Mouse (Mus musculus) bone marrow, adult 2 months (tissue): ENCODE results near the gene Adora2b. TPM values are rescaled to one million over a fixed set of nuclear protein-coding genes. Genes with fewer than 3 reads are reported as not detected.
A peak's percentile ranks its signal among the peaks of the same experiment; 100 is the strongest.

ENCODE experiments used
- H3K27ac ChIP-seq: fragments of 200-500 bp; 2 replicates; pipeline ENCODE4 v1.5.1; 2012; ENCODE audit warnings: low read depth, mild to moderate bottlenecking, control low read depth, inconsistent platforms, low read length; ENCODE audit not compliant: control insufficient read depth, poor library complexity, insufficient read depth
- H3K4me1 ChIP-seq: fragments of 200-500 bp; 2 replicates; pipeline ENCODE4 v1.6.1; 2011; ENCODE audit warnings: low read length; ENCODE audit not compliant: control insufficient read depth, insufficient read depth
- H3K4me3 ChIP-seq: fragments of 200-500 bp; replicated peaks from 2 replicates; pipeline ENCODE3; 2011; ENCODE audit warnings: mild to moderate bottlenecking, low read depth, low read length, control low read depth; ENCODE audit not compliant: control insufficient read depth
- CTCF ChIP-seq: fragments of 200-500 bp; IDR thresholded peaks from 2 replicates; pipeline ENCODE4 v1.5.1; 2011; ENCODE audit warnings: low read length, control low read depth; ENCODE audit not compliant: control insufficient read depth, insufficient read depth
- POLR2A ChIP-seq: fragments of 200-500 bp; IDR thresholded peaks from 2 replicates; pipeline ENCODE4 v1.6.1; 2011; ENCODE audit warnings: low read depth, mild to moderate bottlenecking, control low read depth, low read length, borderline replicate concordance; ENCODE audit not compliant: control insufficient read depth
- WGBS: fragments of 180-500 bp; shearing (Covaris S2); methylation state at CpG from one replicate; pipeline ENCODE4 v1.1.7; 2018; 5-methylcytosine and 5-hydroxymethylcytosine counted together
- polyA plus RNA-seq: library from polyadenylated mRNA; stranded (reverse); fragments of >200 nt; gene quantifications from 2 replicates; pipeline ENCODE4 v1.2.4, GENCODE M21; 2011; ENCODE audit warnings: low replicate concordance; ENCODE audit not compliant: missing spikeins, insufficient read depth, insufficient read length

Gene Adora2b
- polyA plus RNA-seq: 0.52 TPM in 1 of 2 replicates, not detected in the other

DNA sequence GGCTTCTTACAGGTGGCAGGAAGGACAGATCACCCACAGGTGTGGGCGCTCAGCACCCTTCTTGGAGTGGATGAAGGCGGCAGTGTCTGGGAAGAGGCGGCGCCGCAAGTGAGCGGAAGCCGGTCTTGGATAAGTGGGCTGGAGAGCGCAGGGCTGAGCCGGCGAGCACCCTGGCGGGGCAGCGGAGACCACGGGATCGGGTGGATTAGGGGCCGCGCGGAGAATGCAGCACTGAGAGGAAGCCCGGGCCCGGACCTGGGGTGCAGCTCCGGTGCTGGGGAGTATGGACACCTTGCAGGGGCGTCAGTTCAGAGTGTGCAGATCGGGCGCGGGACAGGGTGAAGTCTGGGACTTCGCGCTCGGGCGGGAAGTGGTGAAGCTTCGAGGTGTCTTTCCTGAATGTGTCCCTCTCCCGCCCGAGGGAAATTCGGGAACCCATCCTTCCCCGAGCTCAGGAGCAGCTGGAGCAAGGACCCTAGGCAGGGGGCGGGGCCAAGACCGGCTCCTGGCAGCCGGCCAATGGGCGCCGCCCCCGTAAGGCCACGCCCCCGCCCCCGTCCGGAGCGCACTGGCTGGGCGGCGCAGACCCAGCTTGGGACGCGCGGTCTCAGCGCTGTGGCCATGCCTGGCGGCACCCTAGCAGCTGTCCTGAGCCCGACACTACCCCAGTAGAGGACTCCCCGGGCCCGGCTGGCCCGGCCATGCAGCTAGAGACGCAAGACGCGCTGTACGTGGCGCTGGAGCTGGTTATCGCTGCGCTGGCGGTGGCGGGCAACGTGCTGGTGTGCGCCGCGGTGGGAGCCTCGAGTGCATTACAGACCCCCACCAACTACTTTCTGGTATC lies at the start of gene Adora2b:
Gene Adora2b (plus strand): TSS at position 584 of the 844 bp plus-strand sequence.
- H3K27ac ChIP-seq: no peak within 1 kb of the TSS; the same call in 1 of the 2 replicates
- under 1% methylated on average over 69 of the region's 69 CpGs for WGBS
- H3K4me1 ChIP-seq: peaks cover 3% of the 10 kb centered on the region
- peak within 1 kb of the TSS; percentile 61 for H3K4me3 ChIP-seq
- TF ChIP-seq CTCF (no peak), POLR2A (no peak)

DNA sequence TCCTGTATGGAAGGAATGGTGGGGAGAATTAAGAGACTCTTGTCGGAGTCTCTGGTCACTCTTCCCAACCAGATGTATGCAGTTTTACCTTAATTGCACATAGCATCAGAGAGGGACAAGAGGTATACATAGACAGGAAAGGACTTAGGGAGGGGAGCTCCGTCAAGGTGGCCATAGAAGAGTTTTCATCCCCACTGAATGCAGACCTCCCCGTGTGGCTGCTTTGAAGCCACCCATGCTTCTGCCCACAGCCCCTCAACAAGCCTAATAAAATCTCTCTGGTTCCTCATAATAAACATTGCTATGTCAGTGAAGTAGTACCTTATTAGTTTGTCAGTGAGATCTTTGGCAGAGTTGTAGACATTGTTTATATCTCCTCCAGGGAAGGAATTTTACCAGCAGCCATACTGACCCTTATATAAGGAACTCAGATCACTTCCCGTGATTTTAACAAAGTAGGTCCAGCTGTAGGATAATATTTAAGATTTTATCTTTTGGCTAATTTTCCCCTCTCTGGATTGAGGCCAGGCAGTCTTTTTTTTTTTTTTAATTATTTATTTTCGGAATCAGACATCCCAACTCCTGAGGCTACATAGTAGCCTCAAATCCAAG lies 47.8 kb upstream of the Adora2b start:
- WGBS: 74% methylated on average over 5 of the region's 5 CpGs
- no peak overlapping the region for H3K4me3 ChIP-seq
- no peaks in the 10 kb centered on the region; the same call in 1 of the 2 replicates for H3K4me1 ChIP-seq
- H3K27ac ChIP-seq: no peak overlapping the region
- no peak for TF ChIP-seq POLR2A
- no peak for TF ChIP-seq CTCF

DNA sequence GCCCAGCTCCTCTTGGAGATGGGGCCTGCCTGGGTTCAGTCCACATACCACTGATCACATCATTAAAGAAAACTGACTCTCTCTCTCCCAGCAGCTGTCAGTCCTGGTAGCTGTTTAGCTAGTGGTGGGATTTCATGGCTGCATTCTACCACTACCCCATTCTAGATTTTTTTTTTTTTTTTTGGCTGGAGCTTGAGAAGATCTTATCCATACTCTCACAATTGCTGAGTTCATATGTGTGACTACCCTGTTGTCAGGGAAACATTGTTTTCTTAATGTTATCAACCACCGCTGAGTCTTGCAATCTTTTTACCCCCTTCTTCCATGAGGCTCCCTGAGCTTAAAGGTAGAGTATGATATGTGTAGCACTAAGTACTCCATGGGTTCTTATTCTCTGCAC lies 46.1 kb upstream of the Adora2b start:
- H3K4me1 ChIP-seq: no peaks in the 10 kb centered on the region; the same call in 1 of the 2 replicates
- TF ChIP-seq POLR2A: no peak
- TF ChIP-seq CTCF: no peak
- 72% methylated on average over 1 of the region's 1 CpGs for WGBS

DNA sequence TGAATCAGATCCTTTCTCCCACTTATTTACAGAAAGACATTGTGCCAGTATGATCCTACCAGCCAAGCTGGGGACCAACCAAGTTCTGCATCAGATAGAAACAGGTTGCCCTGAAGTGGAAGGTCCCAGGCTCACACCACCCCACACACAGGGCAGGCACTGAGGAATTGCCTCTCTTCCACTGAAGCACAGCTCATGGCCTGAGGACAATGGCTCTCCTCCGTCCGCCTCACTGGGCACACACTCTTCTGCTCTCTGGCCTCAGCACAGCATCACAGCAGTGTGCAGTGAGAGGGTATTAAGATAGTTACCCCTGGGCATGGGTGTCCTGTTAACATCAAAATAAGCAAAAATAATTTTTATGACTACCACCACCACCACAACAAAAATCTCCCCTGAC lies 39.7 kb upstream of the Adora2b start:
- H3K4me1 ChIP-seq: no peaks in the 10 kb centered on the region
- WGBS: 90% methylated on average over 2 of the region's 2 CpGs
- TF ChIP-seq POLR2A (no peak), CTCF (no peak)
- no peak overlapping the region for H3K27ac ChIP-seq
- no peak overlapping the region for H3K4me3 ChIP-seq

More for the DNA sequence above, 46.1 kb upstream of the Adora2b start:
- no peak overlapping the region for H3K4me3 ChIP-seq
- no peak overlapping the region for H3K27ac ChIP-seq

DNA sequence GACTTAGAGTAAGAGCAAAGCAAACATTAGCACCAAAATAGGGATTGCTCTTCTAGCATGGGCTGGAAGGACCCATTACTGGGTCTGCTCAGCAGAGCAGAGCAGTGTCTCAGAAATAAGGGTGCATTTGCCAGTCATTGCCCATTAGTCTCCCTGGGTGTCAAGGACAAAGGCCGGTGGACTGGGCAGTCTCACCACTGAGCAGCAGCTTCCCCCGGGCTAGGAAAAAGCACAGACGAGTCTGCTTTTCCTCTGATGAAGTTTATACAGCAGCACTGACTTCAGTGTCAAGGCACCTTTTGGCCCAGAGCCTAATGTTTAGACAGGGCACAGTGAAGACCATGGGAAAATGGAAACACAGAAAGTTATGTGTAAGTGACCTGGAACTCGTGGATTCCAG lies 38.9 kb upstream of the Adora2b start:
- 89% methylated on average over 4 of the region's 4 CpGs for WGBS

DNA sequence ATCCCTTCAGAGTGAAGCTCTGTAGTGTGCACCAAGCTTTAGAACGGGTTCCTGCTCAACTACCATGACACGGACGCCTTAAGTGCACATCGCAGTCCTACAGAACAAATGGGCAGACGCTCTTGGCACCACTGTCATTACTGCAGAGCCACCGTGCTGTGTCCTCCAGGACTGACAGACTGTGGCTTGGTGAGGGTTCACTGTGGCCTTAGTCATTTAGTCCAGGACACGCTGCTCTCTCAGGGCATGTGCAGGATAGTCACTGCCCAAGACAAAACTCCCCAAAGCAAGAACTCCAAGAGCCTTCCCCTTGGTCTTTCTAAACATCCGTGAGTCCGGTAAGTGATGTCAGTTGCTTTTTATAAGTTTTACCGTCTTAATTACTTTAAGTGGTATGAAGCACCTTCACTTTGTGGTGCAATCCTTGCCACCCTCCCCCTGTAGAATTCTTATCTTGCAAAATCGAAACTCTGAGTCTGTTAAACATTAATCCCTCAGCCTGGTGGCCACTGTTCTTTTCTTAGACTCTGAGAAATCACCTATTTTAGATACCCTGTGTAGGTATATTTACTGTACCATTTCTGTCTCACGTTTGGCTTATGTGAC lies 35.3 kb upstream of the Adora2b start:
- 89% methylated on average over 12 of the region's 12 CpGs for WGBS
- TF ChIP-seq POLR2A: no peak
- H3K27ac ChIP-seq: no peak overlapping the region
- no peak overlapping the region for H3K4me3 ChIP-seq
- peaks cover 1% of the 10 kb centered on the region; the same call in 1 of the 2 replicates for H3K4me1 ChIP-seq

More for the DNA sequence above, 38.9 kb upstream of the Adora2b start:
- no peak overlapping the region for H3K27ac ChIP-seq
- H3K4me1 ChIP-seq: no peaks in the 10 kb centered on the region
- TF ChIP-seq POLR2A (no peak), CTCF (no peak)
- no peak overlapping the region for H3K4me3 ChIP-seq

DNA sequence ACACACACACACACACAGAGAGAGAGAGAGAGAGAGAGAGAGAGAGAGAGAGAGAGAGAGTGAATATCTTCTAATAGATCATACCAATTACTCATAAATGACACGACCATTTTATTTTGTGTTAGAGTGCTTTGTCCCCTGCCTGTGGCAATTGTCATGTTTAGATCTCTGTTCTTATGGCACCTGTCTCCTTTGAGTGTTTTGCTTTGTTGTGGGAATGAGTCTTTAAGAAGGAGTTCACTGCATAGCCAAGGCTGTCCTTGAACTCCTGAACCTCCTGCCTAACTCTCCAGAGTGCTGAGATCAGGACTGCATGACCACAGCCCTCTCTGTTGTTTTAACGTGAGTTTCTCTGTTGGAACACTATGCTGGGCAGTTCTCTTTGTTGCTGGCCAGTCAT lies 33.7 kb upstream of the Adora2b start:
- Histone ChIP-seq H3K4me1 (peaks cover 1% of the 10 kb centered on the region; the same call in 1 of the 2 replicates), H3K27ac (no peak overlapping the region), H3K4me3 (no peak overlapping the region)
- WGBS: 85% methylated on average over 2 of the region's 2 CpGs
- TF ChIP-seq POLR2A (no peak), CTCF (no peak)

DNA sequence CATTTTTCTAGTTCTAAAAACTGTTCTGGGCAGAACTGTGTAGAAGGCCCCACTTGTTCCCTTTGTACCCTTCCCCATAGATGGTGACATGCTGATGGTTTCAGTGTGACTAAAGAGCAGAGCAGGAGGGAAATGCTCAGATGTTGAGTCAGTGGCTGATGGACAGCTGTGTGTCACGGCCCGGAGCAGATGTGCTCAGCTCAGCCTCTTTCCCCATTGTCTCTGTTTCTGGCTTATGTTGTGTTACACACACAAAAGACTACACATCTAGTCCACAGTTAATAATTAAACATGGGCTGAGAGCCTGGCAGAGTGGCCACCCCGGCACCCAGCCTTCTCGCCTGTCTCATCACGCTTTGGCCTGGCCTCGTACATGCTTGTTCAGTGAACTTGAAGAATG lies 31.0 kb upstream of the Adora2b start:
- H3K4me3 ChIP-seq: no peak overlapping the region
- WGBS: 79% methylated on average over 6 of the region's 6 CpGs
- TF ChIP-seq CTCF (no peak), POLR2A (no peak)
- H3K4me1 ChIP-seq: peaks cover 3% of the 10 kb centered on the region; the same call in 1 of the 2 replicates
- no peak overlapping the region for H3K27ac ChIP-seq
